Comparison of ENCODE assay signal across 12 mouse cellular contexts in the genomic region with DNA sequence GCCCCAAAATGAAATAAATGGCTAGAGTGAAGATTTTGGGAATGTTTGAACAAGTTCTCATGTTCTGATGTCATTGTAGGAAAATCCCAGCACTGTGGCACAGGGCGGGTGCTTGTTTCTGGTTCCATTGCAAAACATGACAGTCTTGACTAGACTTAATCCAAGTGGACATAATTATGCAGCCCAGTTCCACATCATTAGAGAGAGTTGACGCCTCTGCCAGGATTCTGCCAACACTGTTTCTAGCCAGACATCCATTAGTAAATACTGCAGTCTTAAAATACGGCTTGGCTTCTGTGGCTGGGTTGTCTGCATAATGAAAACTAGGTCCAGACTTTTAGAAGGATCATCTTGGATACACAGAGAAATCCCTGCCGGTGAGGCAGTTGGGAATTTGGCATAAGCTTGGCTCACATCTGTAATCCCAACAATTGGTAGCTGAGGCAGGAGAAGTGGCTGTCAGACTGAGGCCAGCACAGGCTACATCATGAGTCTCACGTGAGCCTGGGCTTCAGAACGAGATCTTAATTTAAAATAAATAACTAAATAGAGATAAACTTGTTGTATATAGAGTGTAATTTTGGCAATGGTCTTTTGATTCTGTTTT. TPM values are rescaled to one million over a fixed set of nuclear protein-coding genes. Genes with fewer than 3 reads are reported as not detected.
A peak's percentile ranks its signal among the peaks of the same experiment; 100 is the strongest.
DNase-seq lines count a peak whose midpoint lies in the region; ATAC-seq and TF ChIP-seq lines count a peak whose summit lies in the region.
"Had no signal": no experiment of that assay in that cellular context is flagged by ENCODE, and none has a peak within 500 bp of the region (broad histone marks: within the 10 kb centered on the region; RNA-seq: fewer than 3 reads in every experiment).

No protein-coding gene starts in this region.

- no peaks in the 10 kb centered on the region for H3K27me3 ChIP-seq in heart, embryonic 11.5 days (ENCODE audit: control insufficient read depth, insufficient read depth, low read length)
- H3K27me3 ChIP-seq in midbrain, embryonic 14.5 days (ENCODE audit: control insufficient read depth, insufficient read depth, low read length): no peaks in the 10 kb centered on the region
- H3K27me3 ChIP-seq in midbrain, embryonic 13.5 days: no peaks in the 10 kb centered on the region
- H3K27me3 ChIP-seq: limb, embryonic 15.5 days had no signal

- ATAC-seq in heart, embryonic 11.5 days (replicated peaks; ENCODE audit: insufficient number of reproducible peaks, low FRiP score, low TSS enrichment): no peak
- no peak for ATAC-seq in midbrain, embryonic 14.5 days (ENCODE audit: low FRiP score, low TSS enrichment)
- no peak for ATAC-seq in midbrain, embryonic 13.5 days
- no peak for ATAC-seq in megakaryocyte progenitor cell, adult 5-6 weeks (replicated peaks; ENCODE audit: poor library complexity)
- ATAC-seq: activated CD4-positive, CD25-positive, alpha-beta regulatory T cell, adult 4 months had no signal

- no peak for TF ChIP-seq CTCF in embryonic fibroblast, embryonic 13.5 days (IDR thresholded peaks at IDR 0.05; ENCODE audit: borderline replicate concordance, insufficient read depth, low read length)

- WGBS in heart, embryonic 11.5 days (ENCODE audit: insufficient replicate concordance): 83% methylated on average over 6 of the region's 6 CpGs
- WGBS in midbrain, embryonic 14.5 days: 68% methylated on average over 6 of the region's 6 CpGs
- WGBS in midbrain, embryonic 13.5 days: 79% methylated on average over 6 of the region's 6 CpGs

- TF ChIP-seq POLR2A in embryonic fibroblast, embryonic 13.5 days (IDR thresholded peaks at IDR 0.05; ENCODE audit: low read depth, low read length): no peak

- H3K9me3 ChIP-seq in heart, embryonic 11.5 days (replicated peaks; ENCODE audit: control insufficient read depth, low read length): no peaks in the 10 kb centered on the region
- H3K9me3 ChIP-seq in midbrain, embryonic 14.5 days (ENCODE audit: control insufficient read depth, low read length): no peaks in the 10 kb centered on the region
- no peaks in the 10 kb centered on the region for H3K9me3 ChIP-seq in midbrain, embryonic 13.5 days
- H3K9me3 ChIP-seq: limb, embryonic 15.5 days; midbrain, embryonic 10.5 days had no signal

- H3K36me3 ChIP-seq in heart, embryonic 11.5 days (ENCODE audit: control insufficient read depth, insufficient read depth, low read length): no peaks in the 10 kb centered on the region
- H3K36me3 ChIP-seq in midbrain, embryonic 14.5 days (ENCODE audit: control insufficient read depth, insufficient read depth, low read length): no peaks in the 10 kb centered on the region
- H3K36me3 ChIP-seq in midbrain, embryonic 13.5 days: no peaks in the 10 kb centered on the region
- H3K36me3 ChIP-seq: limb, embryonic 15.5 days; midbrain, embryonic 10.5 days had no signal

- no peak overlapping the region for H3K27ac ChIP-seq in heart, embryonic 11.5 days (ENCODE audit: low read depth, low read length)
- H3K27ac ChIP-seq in midbrain, embryonic 14.5 days (replicated peaks; ENCODE audit: low read depth, low read length): no peak overlapping the region
- no peak overlapping the region for H3K27ac ChIP-seq in midbrain, embryonic 13.5 days
- peak overlapping the region; percentile 56 for H3K27ac ChIP-seq in embryonic fibroblast, embryonic 13.5 days (ENCODE audit: insufficient read depth, low read length)
- H3K27ac ChIP-seq: limb, embryonic 15.5 days; midbrain, embryonic 10.5 days had no signal

- peak; percentile 31 for DNase-seq in heart, adult 18-20 months
- peak; percentile 7 for DNase-seq in midbrain, embryonic 14.5 days
- DNase-seq in lung, postnatal 25 days (ENCODE audit: low spot score): peak; percentile 66
- no peak for DNase-seq in ovary, postnatal 14 days (ENCODE audit: low spot score)
- DNase-seq: embryo, embryonic 11 days had no signal

- no peak overlapping the region for H3K4me2 ChIP-seq in heart, embryonic 11.5 days
- H3K4me2 ChIP-seq in midbrain, embryonic 14.5 days (ENCODE audit: low read length): no peak overlapping the region
- no peak overlapping the region for H3K4me2 ChIP-seq in midbrain, embryonic 13.5 days (replicated peaks)
- H3K4me2 ChIP-seq: limb, embryonic 15.5 days had no signal

- H3K4me1 ChIP-seq in heart, embryonic 11.5 days (ENCODE audit: control insufficient read depth, insufficient read depth, low read length): 0 out of 2 replicates have a peak, but pooled peaks cover 4% of the 10 kb centered on the region
- peaks cover 5% of the 10 kb centered on the region; the same call in 1 of the 2 replicates for H3K4me1 ChIP-seq in midbrain, embryonic 14.5 days (ENCODE audit: control insufficient read depth, insufficient read depth, low read length)
- peaks cover 8% of the 10 kb centered on the region; the same call in 1 of the 2 replicates for H3K4me1 ChIP-seq in midbrain, embryonic 13.5 days (replicated peaks)
- peaks cover 11% of the 10 kb centered on the region for H3K4me1 ChIP-seq in embryonic fibroblast, embryonic 13.5 days (ENCODE audit: control insufficient read depth, insufficient read depth, low read length)

- H3K4me3 ChIP-seq in heart, embryonic 11.5 days (ENCODE audit: low read depth, low read length): no peak overlapping the region
- H3K4me3 ChIP-seq in midbrain, embryonic 14.5 days (replicated peaks; ENCODE audit: low read depth, low read length): no peak overlapping the region
- H3K4me3 ChIP-seq in midbrain, embryonic 13.5 days (replicated peaks): no peak overlapping the region
- no peak overlapping the region for H3K4me3 ChIP-seq in embryonic fibroblast, embryonic 13.5 days (ENCODE audit: insufficient read depth, low read length)
- H3K4me3 ChIP-seq: limb, embryonic 15.5 days; midbrain, embryonic 10.5 days had no signal

- H3K9ac ChIP-seq in heart, embryonic 11.5 days (ENCODE audit: low read depth, low read length): no peak overlapping the region
- no peak overlapping the region for H3K9ac ChIP-seq in midbrain, embryonic 14.5 days (replicated peaks; ENCODE audit: low read length)
- H3K9ac ChIP-seq in midbrain, embryonic 13.5 days (replicated peaks): no peak overlapping the region
- H3K9ac ChIP-seq: limb, embryonic 15.5 days had no signal

RNA-seq across cellular contexts. Expression of a gene that starts 34.1 kb away (rescaled TPM):
- total RNA-seq in heart, adult 18-20 months (2021): 100 to 1,000 TPM; 114 to 129 TPM
- polyA plus RNA-seq in heart, embryonic 11.5 days (2014; fragmentation: Nextera tagmentation; extraction: Ambion mirVana): 36.1 and 43.7 TPM in 2 replicates
- polyA plus RNA-seq in midbrain, embryonic 14.5 days (2014; fragmentation: Nextera tagmentation; extraction: Ambion mirVana): 53.0 and 56.3 TPM in 2 replicates
- 39.8 and 46.1 TPM in 2 replicates for polyA plus RNA-seq in midbrain, embryonic 13.5 days (2015; fragmentation: Nextera tagmentation; extraction: Ambion mirVana)
- polyA plus RNA-seq in embryonic fibroblast, embryonic 13.5 days (2011; ENCODE audit: insufficient read length, low read depth, missing spikeins): 615 and 683 TPM in 2 replicates
- 101 and 140 TPM in 2 replicates for total RNA-seq in megakaryocyte progenitor cell, adult 5-6 weeks (2015)
- 97.1 and 131 TPM in 2 replicates for total RNA-seq in megakaryocyte progenitor cell, adult 5-6 weeks (2017)

Comparison
In these comparisons a context has a peak if more than half of its experiments do, and no peak if none do; other contexts are left out.
1. RNA of a gene that starts 34.1 kb away (polyA plus RNA-seq): 615 to 683 TPM in embryonic fibroblast, embryonic 13.5 days; 53.0 to 56.3 TPM in midbrain, embryonic 14.5 days, 36.1 to 43.7 TPM in heart, embryonic 11.5 days and 39.8 to 46.1 TPM in midbrain, embryonic 13.5 days; every median in the first group is over 10 times any median in the second.